Mouse (Mus musculus): ENCODE results near the gene Vash1.

The Vash1 gene

GRCm38 (mm10) chr12:86719961-86720639 lies 41.6 kb downstream of the Vash1 start:
- DNase-seq (ENCODE audit: low read depth, low spot score) = no peak

DNA sequence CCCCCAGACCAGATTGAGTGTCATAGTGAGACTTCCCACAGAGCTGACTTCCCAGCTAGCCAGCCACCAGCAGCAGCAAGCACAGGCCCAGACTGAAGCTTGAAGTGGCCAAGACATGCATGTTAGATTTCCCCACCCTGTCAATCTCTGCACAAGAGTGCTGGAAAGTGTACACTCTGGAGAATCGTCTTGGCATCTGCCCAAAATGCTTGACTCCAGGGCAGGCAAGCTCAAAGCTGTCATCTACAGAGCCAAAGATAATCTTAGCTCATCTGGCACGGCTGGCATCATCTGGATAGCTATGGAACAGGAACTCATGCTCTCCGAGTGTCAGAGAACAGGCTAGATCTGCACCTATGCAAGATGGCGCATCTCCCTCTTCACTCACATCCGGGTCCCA lies 43.0 kb downstream of the Vash1 start:
- DNase-seq (ENCODE audit: low read depth, low spot score) = no peak

GRCm38 (mm10) chr12:86724300-86724699 lies 45.8 kb downstream of the Vash1 start:
- no peak for DNase-seq (ENCODE audit: low read depth, low spot score)

DNA sequence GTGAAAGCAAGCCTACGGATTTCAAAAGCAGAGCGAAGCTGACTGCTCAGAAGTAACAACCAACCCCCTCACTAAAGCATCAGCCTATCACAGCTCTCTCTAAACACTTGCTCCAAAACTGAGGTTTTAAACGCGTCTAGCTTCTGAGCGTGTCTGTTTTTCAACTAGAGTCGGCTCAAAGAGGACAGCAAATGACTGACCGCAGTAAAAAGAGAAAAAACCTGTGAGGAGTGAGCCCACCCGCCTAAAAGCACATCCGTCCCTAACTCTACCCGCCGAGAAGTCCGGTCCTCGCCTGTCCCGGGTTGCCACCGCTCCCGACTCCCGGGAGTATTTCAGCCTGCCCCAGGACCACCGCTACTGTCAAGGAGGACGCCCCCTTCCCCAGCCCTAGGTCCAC lies 47.2 kb downstream of the Vash1 start:
- peak; percentile 52 for DNase-seq (ENCODE audit: low read depth, low spot score)

GRCm38 (mm10) chr12:86726120-86726640 lies 47.7 kb downstream of the Vash1 start, which contains the start of gene Angel1:
Gene Angel1, minus strand, starts transcription at chr12:86726460.
- peak; percentile 99 for DNase-seq (ENCODE audit: low read depth, low spot score)

- no peak for DNase-seq (ENCODE audit: low read depth, low spot score)
These were observed 55.9 kb downstream of the Vash1 start, which contains the start of gene Lrrc74a for GRCm38 (mm10) chr12:86734319-86734810. Gene Lrrc74a, plus strand, starts transcription at chr12:86734369.
